Mouse (Mus musculus) pancreas, adult 10 weeks (tissue): Measurements from ENCODE around the gene Slc15a5. TPM values are rescaled to one million over a fixed set of nuclear protein-coding genes. Genes with fewer than 3 reads are reported as not detected.

Experiments
- polyA plus RNA-seq: library from polyadenylated mRNA; stranded (reverse); fragments of 350-450 nt; fragmentation: Illumina TruSeq; extraction: RNeasy Lipid Tissue Mini Kit (QIAGEN cat#74804); gene quantifications from one replicate; pipeline ENCODE4 v1.2.3, GENCODE M21; 2015; ENCODE audit warnings: low read depth, low replicate concordance; ENCODE audit not compliant: insufficient read depth

Slc15a5 gene
- not detected for polyA plus RNA-seq

GRCm38 (mm10) chr6:138079816-138080215, at the start of gene Slc15a5:
Slc15a5 (minus strand) TSS chr6:138079916.

Other genes with a start within 250 kb of the Slc15a5 start
- gene Mgst1, start 60.4 kb upstream of the Slc15a5 start, polyA plus RNA-seq = 61.3 TPM